Comparison of ENCODE assay signal across 22 mouse cellular contexts in the genomic region with DNA sequence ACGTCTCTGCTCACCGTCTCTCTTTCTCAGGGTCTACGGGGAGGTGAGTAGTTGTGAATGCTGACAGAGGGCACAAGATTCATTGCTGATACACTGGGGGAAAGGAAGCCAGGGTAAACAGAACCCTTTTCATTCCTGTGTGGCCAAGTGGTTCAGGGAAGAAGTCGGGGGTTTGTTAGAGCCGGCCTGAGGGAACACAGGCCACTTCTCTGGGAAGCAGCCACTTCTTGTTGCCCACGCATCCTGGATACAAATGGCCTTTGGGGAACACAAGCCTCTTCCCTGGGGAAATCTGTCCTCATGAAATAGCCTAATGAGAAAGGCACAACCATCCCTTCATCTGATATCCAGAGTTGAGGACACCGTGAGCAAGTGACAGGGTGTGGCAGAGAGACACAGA.
A peak's percentile ranks its signal among the peaks of the same experiment; 100 is the strongest.
DNase-seq lines count a peak whose midpoint lies in the region; ATAC-seq and TF ChIP-seq lines count a peak whose summit lies in the region.
"Had no signal": no experiment of that assay in that cellular context is flagged by ENCODE, and none has a peak within 500 bp of the region (broad histone marks: within the 10 kb centered on the region; RNA-seq: fewer than 3 reads in every experiment).

No protein-coding gene starts in this region.

- no peaks in the 10 kb centered on the region for H3K9me3 ChIP-seq in hindbrain, embryonic 16.5 days (ENCODE audit: control insufficient read depth, low read length)
- H3K9me3 ChIP-seq in hindbrain, embryonic 11.5 days (ENCODE audit: control insufficient read depth, low read length): no peaks in the 10 kb centered on the region
- H3K9me3 ChIP-seq in midbrain, postnatal 0 days (ENCODE audit: low read length): no peaks in the 10 kb centered on the region
- no peaks in the 10 kb centered on the region for H3K9me3 ChIP-seq in midbrain, embryonic 14.5 days (ENCODE audit: control insufficient read depth, low read length)
- H3K9me3 ChIP-seq: embryonic facial prominence, embryonic 13.5 days; embryonic facial prominence, embryonic 15.5 days; forebrain, embryonic 10.5 days; forebrain, embryonic 12.5 days had no signal

- 85% methylated on average over 7 of the region's 7 CpGs for WGBS in hindbrain, embryonic 16.5 days
- whole genome bisulfite sequencing in hindbrain, embryonic 11.5 days: 83% methylated on average over 7 of the region's 7 CpGs
- 82% methylated on average over 7 of the region's 7 CpGs for WGBS in midbrain, postnatal 0 days
- WGBS in midbrain, embryonic 14.5 days: 87% methylated on average over 7 of the region's 7 CpGs

- no peak overlapping the region for H3K9ac ChIP-seq in hindbrain, embryonic 16.5 days (ENCODE audit: low read depth, low read length)
- no peak overlapping the region for H3K9ac ChIP-seq in hindbrain, embryonic 11.5 days (ENCODE audit: low read depth, low read length)
- H3K9ac ChIP-seq in midbrain, postnatal 0 days (replicated peaks; ENCODE audit: low read length, poor library complexity, severe bottlenecking): no peak overlapping the region
- H3K9ac ChIP-seq in midbrain, embryonic 14.5 days (replicated peaks; ENCODE audit: low read length): no peak overlapping the region
- H3K9ac ChIP-seq: embryonic facial prominence, embryonic 13.5 days; embryonic facial prominence, embryonic 15.5 days; forebrain, embryonic 12.5 days had no signal

- no peaks in the 10 kb centered on the region for H3K4me1 ChIP-seq in hindbrain, embryonic 16.5 days (ENCODE audit: control insufficient read depth, insufficient read depth, low read depth, low read length)
- no peaks in the 10 kb centered on the region for H3K4me1 ChIP-seq in hindbrain, embryonic 11.5 days (replicated peaks; ENCODE audit: control insufficient read depth, insufficient read depth, low read length)
- H3K4me1 ChIP-seq in midbrain, postnatal 0 days (ENCODE audit: insufficient read depth, low read length): no peaks in the 10 kb centered on the region; the same call in 1 of the 2 replicates
- no peaks in the 10 kb centered on the region for H3K4me1 ChIP-seq in midbrain, embryonic 14.5 days (ENCODE audit: control insufficient read depth, insufficient read depth, low read length)

- H3K27ac ChIP-seq in hindbrain, embryonic 16.5 days (ENCODE audit: low read depth, low read length): no peak overlapping the region
- no peak overlapping the region for H3K27ac ChIP-seq in hindbrain, embryonic 11.5 days (ENCODE audit: low read depth, low read length)
- H3K27ac ChIP-seq in midbrain, postnatal 0 days (ENCODE audit: low read depth, low read length): 0 out of 2 replicates have a peak overlapping the region, but pooled peaks have one; percentile 18
- no peak overlapping the region for H3K27ac ChIP-seq in midbrain, embryonic 14.5 days (replicated peaks; ENCODE audit: low read depth, low read length)
- H3K27ac ChIP-seq: embryonic facial prominence, embryonic 13.5 days; embryonic facial prominence, embryonic 15.5 days; forebrain, embryonic 10.5 days; forebrain, embryonic 12.5 days had no signal

- H3K27me3 ChIP-seq in hindbrain, embryonic 16.5 days (replicated peaks; ENCODE audit: control insufficient read depth, insufficient read depth, low read length): no peaks in the 10 kb centered on the region
- H3K27me3 ChIP-seq in hindbrain, embryonic 11.5 days (ENCODE audit: control insufficient read depth, insufficient read depth, low read length): no peaks in the 10 kb centered on the region
- no peaks in the 10 kb centered on the region for H3K27me3 ChIP-seq in midbrain, postnatal 0 days (ENCODE audit: insufficient read depth, low read length)
- H3K27me3 ChIP-seq in midbrain, embryonic 14.5 days (ENCODE audit: control insufficient read depth, insufficient read depth, low read length): no peaks in the 10 kb centered on the region
- H3K27me3 ChIP-seq: embryonic facial prominence, embryonic 13.5 days; embryonic facial prominence, embryonic 15.5 days; forebrain, embryonic 12.5 days had no signal

- DNase-seq in heart, adult 11 months: peak; percentile 68
- no peak for DNase-seq in heart, adult 9 months (ENCODE audit: low spot score in 2 of 2)
- no peak for DNase-seq in hindbrain, embryonic 11.5 days (ENCODE audit: low spot score)
- peak; percentile 33 for DNase-seq in midbrain, postnatal 0 days (ENCODE audit: low spot score)
- DNase-seq in midbrain, embryonic 14.5 days: no peak
- DNase-seq: adrenal gland, adult 2 months; adrenal gland, postnatal 10 days; adrenal gland, postnatal 25 days; cerebellum, adult 11 months; cerebellum, adult 18-20 months; cerebellum, adult 8-10 months; cerebellum, adult 9-11 months; cerebellum, postnatal 14 days; cerebellum, postnatal 36 days; embryo, embryonic 11 days had no signal

- H3K36me3 ChIP-seq in hindbrain, embryonic 16.5 days (ENCODE audit: control insufficient read depth, insufficient read depth, low read length): no peaks in the 10 kb centered on the region
- H3K36me3 ChIP-seq in hindbrain, embryonic 11.5 days (ENCODE audit: control insufficient read depth, insufficient read depth, low read length): no peaks in the 10 kb centered on the region
- H3K36me3 ChIP-seq in midbrain, postnatal 0 days (ENCODE audit: insufficient read depth, low read length): no peaks in the 10 kb centered on the region
- H3K36me3 ChIP-seq in midbrain, embryonic 14.5 days (ENCODE audit: control insufficient read depth, insufficient read depth, low read length): no peaks in the 10 kb centered on the region
- H3K36me3 ChIP-seq: embryonic facial prominence, embryonic 13.5 days; embryonic facial prominence, embryonic 15.5 days; forebrain, embryonic 10.5 days; forebrain, embryonic 12.5 days had no signal

- H3K4me2 ChIP-seq in hindbrain, embryonic 16.5 days (ENCODE audit: low read length): no peak overlapping the region
- no peak overlapping the region for H3K4me2 ChIP-seq in hindbrain, embryonic 11.5 days (replicated peaks; ENCODE audit: low read depth, low read length)
- H3K4me2 ChIP-seq in midbrain, postnatal 0 days (ENCODE audit: low read depth, low read length, poor library complexity, severe bottlenecking): no peak overlapping the region
- no peak overlapping the region for H3K4me2 ChIP-seq in midbrain, embryonic 14.5 days (ENCODE audit: low read length)
- H3K4me2 ChIP-seq: embryonic facial prominence, embryonic 13.5 days; embryonic facial prominence, embryonic 15.5 days; forebrain, embryonic 12.5 days had no signal

- no peak overlapping the region for H3K4me3 ChIP-seq in hindbrain, embryonic 16.5 days (ENCODE audit: low read length)
- no peak overlapping the region for H3K4me3 ChIP-seq in hindbrain, embryonic 11.5 days (ENCODE audit: low read depth, low read length)
- H3K4me3 ChIP-seq in midbrain, postnatal 0 days (ENCODE audit: low read depth, low read length): no peak overlapping the region
- no peak overlapping the region for H3K4me3 ChIP-seq in midbrain, embryonic 14.5 days (replicated peaks; ENCODE audit: low read depth, low read length)
- H3K4me3 ChIP-seq: embryonic facial prominence, embryonic 13.5 days; embryonic facial prominence, embryonic 15.5 days; erythroblast, embryonic 14.5 days; forebrain, embryonic 10.5 days; forebrain, embryonic 12.5 days had no signal

- TF ChIP-seq CTCF in midbrain, postnatal 0 days (IDR thresholded peaks at IDR 0.05): no peak

- peak; percentile 48 for ATAC-seq in hindbrain, embryonic 16.5 days
- no peak for ATAC-seq in hindbrain, embryonic 11.5 days (ENCODE audit: low FRiP score)
- 0 out of 2 replicates have a peak, but pooled peaks have one; percentile 13 for ATAC-seq in midbrain, postnatal 0 days (ENCODE audit: low FRiP score)
- ATAC-seq in midbrain, embryonic 14.5 days (ENCODE audit: low FRiP score, low TSS enrichment): no peak
- ATAC-seq: forebrain, embryonic 14.5 days had no signal

Comparison
In these comparisons a context has a peak if more than half of its experiments do, and no peak if none do; other contexts are left out.
1. DNase-seq: peak in heart, adult 11 months (single experiment) and midbrain, postnatal 0 days (single experiment); none in heart, adult 9 months (0 of 2), hindbrain, embryonic 11.5 days (single experiment) and midbrain, embryonic 14.5 days (single experiment).
2. ATAC-seq: peak in hindbrain, embryonic 16.5 days (single experiment) and midbrain, postnatal 0 days (single experiment); none in hindbrain, embryonic 11.5 days (single experiment) and midbrain, embryonic 14.5 days (single experiment).